Mouse (Mus musculus): ENCODE data around the gene Sh2d4b. TPM values are rescaled to one million over a fixed set of nuclear protein-coding genes. Genes with fewer than 3 reads are reported as not detected.
A peak's percentile ranks its signal among the peaks of the same experiment; 100 is the strongest.

Sh2d4b gene
- polyA plus RNA-seq, 1 experiment from 2014 or later, result 0.56 TPM

GRCm38 (mm10) chr14:40917632-40918031 lies 24.6 kb upstream of the Sh2d4b start:
- Histone ChIP-seq H3K9me3 (replicated peaks; ENCODE audit: control insufficient read depth, low read length) (no peaks in the 10 kb centered on the region), H3K9ac (ENCODE audit: low read depth, low read length) (no peak overlapping the region), H3K27me3 (ENCODE audit: control insufficient read depth, insufficient read depth, low read length) (no peaks in the 10 kb centered on the region), H3K27ac (ENCODE audit: low read depth, low read length) (no peak overlapping the region), H3K4me2 (no peak overlapping the region), H3K36me3 (ENCODE audit: control insufficient read depth, insufficient read depth, low read length) (no peaks in the 10 kb centered on the region; the same call in 1 of the 2 replicates), H3K4me1 (ENCODE audit: control insufficient read depth, insufficient read depth, low read length) (peaks cover 21% of the 10 kb centered on the region), H3K4me3 (ENCODE audit: low read depth, low read length) (no peak overlapping the region)
- 0% methylated on average over 1 of the region's 1 CpGs for WGBS (ENCODE audit: insufficient replicate concordance)
- ATAC-seq (replicated peaks; ENCODE audit: insufficient number of reproducible peaks, low FRiP score, low TSS enrichment), result no peak

- ATAC-seq (replicated peaks; ENCODE audit: insufficient number of reproducible peaks, low FRiP score, low TSS enrichment), result no peak
- Histone ChIP-seq H3K27ac (ENCODE audit: low read depth, low read length) (no peak overlapping the region), H3K9me3 (replicated peaks; ENCODE audit: control insufficient read depth, low read length) (no peaks in the 10 kb centered on the region), H3K4me2 (no peak overlapping the region), H3K4me3 (ENCODE audit: low read depth, low read length) (no peak overlapping the region), H3K27me3 (ENCODE audit: control insufficient read depth, insufficient read depth, low read length) (no peaks in the 10 kb centered on the region), H3K4me1 (ENCODE audit: control insufficient read depth, insufficient read depth, low read length) (peaks cover 21% of the 10 kb centered on the region), H3K36me3 (ENCODE audit: control insufficient read depth, insufficient read depth, low read length) (no peaks in the 10 kb centered on the region), H3K9ac (ENCODE audit: low read depth, low read length) (no peak overlapping the region)
- WGBS (ENCODE audit: insufficient replicate concordance), result 94% methylated on average over 15 of the region's 15 CpGs
Observed at GRCm38 (mm10) chr14:40916667-40917066, 23.6 kb upstream of the Sh2d4b start.

DNA sequence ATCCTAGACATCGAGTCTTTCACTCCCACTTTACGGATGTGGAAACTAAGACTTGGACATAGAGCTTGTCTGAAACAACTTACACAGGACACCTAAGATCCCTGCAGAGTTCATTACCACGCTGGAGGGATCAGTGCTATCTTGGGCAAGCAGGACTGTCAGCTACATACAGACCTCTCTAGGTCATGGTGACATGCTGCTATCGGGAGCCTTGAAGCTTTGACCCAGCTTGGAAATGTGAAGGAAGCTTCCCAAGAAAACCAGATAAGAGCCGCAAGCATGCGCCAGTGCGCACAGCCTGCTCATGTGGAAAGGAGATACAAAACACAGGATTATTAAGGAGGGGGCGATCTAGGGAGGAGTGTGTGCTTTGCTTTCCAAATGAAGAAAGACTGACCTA lies 22.8 kb upstream of the Sh2d4b start:
- no peak for ATAC-seq (replicated peaks; ENCODE audit: insufficient number of reproducible peaks, low FRiP score, low TSS enrichment)
- H3K4me3 ChIP-seq (ENCODE audit: low read depth, low read length), result no peak overlapping the region

DNA sequence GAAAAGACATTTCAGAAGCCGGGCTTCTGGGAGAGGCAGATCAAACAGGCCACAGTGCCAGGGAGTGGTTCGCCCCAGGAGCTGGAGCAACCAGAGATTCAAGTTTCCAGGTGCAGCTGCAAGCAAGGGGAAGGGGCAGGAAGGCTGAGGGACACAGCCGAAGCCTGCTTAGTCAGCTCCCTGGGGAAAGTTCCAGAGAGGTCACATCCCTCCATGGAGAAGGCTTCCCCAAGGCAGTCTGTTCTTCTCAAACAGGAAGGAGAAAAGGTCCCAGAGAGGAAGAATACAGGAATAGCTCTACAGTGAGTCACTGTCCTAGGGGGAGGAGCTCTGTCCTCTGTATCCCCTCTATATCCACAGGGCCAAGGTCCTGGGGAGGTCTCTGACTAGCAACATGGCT lies 21.6 kb upstream of the Sh2d4b start:
- WGBS (ENCODE audit: insufficient replicate concordance), result 58% methylated on average over 3 of the region's 3 CpGs
- no peaks in the 10 kb centered on the region for H3K9me3 ChIP-seq (replicated peaks; ENCODE audit: control insufficient read depth, low read length)
- H3K4me1 ChIP-seq (ENCODE audit: control insufficient read depth, insufficient read depth, low read length), result peaks cover 21% of the 10 kb centered on the region
- H3K27me3 ChIP-seq (ENCODE audit: control insufficient read depth, insufficient read depth, low read length), result no peaks in the 10 kb centered on the region
- H3K4me2 ChIP-seq, result no peak overlapping the region
- H3K9ac ChIP-seq (ENCODE audit: low read depth, low read length), result no peak overlapping the region
- H3K27ac ChIP-seq (ENCODE audit: low read depth, low read length), result no peak overlapping the region; the same call in 1 of the 2 replicates
- 0 out of 2 replicates have a peak, but pooled peaks have one; percentile 32 for ATAC-seq (replicated peaks; ENCODE audit: insufficient number of reproducible peaks, low FRiP score, low TSS enrichment)
- H3K4me3 ChIP-seq (ENCODE audit: low read depth, low read length), result no peak overlapping the region
- H3K36me3 ChIP-seq (ENCODE audit: control insufficient read depth, insufficient read depth, low read length), result peaks cover 10% of the 10 kb centered on the region

More for the DNA sequence above, 22.8 kb upstream of the Sh2d4b start:
- Histone ChIP-seq H3K9ac (ENCODE audit: low read depth, low read length) (no peak overlapping the region), H3K36me3 (ENCODE audit: control insufficient read depth, insufficient read depth, low read length) (peaks cover 1% of the 10 kb centered on the region; the same call in 1 of the 2 replicates), H3K27me3 (ENCODE audit: control insufficient read depth, insufficient read depth, low read length) (no peaks in the 10 kb centered on the region), H3K9me3 (replicated peaks; ENCODE audit: control insufficient read depth, low read length) (no peaks in the 10 kb centered on the region), H3K4me2 (no peak overlapping the region), H3K4me1 (ENCODE audit: control insufficient read depth, insufficient read depth, low read length) (peaks cover 21% of the 10 kb centered on the region), H3K27ac (ENCODE audit: low read depth, low read length) (no peak overlapping the region)
- WGBS (ENCODE audit: insufficient replicate concordance), result 58% methylated on average over 8 of the region's 8 CpGs

- no peaks in the 10 kb centered on the region for H3K9me3 ChIP-seq (replicated peaks; ENCODE audit: control insufficient read depth, low read length)
- 66% methylated on average over 6 of the region's 6 CpGs for WGBS (ENCODE audit: insufficient replicate concordance)
- peaks cover 16% of the 10 kb centered on the region for H3K4me1 ChIP-seq (ENCODE audit: control insufficient read depth, insufficient read depth, low read length)
- H3K9ac ChIP-seq (ENCODE audit: low read depth, low read length), result no peak overlapping the region
- no peak overlapping the region for H3K4me3 ChIP-seq (ENCODE audit: low read depth, low read length)
- no peak overlapping the region for H3K27ac ChIP-seq (ENCODE audit: low read depth, low read length)
- H3K4me2 ChIP-seq, result no peak overlapping the region
- ATAC-seq (replicated peaks; ENCODE audit: insufficient number of reproducible peaks, low FRiP score, low TSS enrichment), result no peak
- no peaks in the 10 kb centered on the region for H3K27me3 ChIP-seq (ENCODE audit: control insufficient read depth, insufficient read depth, low read length)
- H3K36me3 ChIP-seq (ENCODE audit: control insufficient read depth, insufficient read depth, low read length), result peaks cover 11% of the 10 kb centered on the region
Observed at GRCm38 (mm10) chr14:40913709-40914108, 20.6 kb upstream of the Sh2d4b start.

- H3K4me1 ChIP-seq (ENCODE audit: control insufficient read depth, insufficient read depth, low read length), result peaks cover 18% of the 10 kb centered on the region
- H3K4me3 ChIP-seq (ENCODE audit: low read depth, low read length), result no peak overlapping the region
- H3K9ac ChIP-seq (ENCODE audit: low read depth, low read length), result no peak overlapping the region
- H3K36me3 ChIP-seq (ENCODE audit: control insufficient read depth, insufficient read depth, low read length), result peaks cover 16% of the 10 kb centered on the region
- no peak overlapping the region for H3K27ac ChIP-seq (ENCODE audit: low read depth, low read length)
- no peak for ATAC-seq (replicated peaks; ENCODE audit: insufficient number of reproducible peaks, low FRiP score, low TSS enrichment)
- H3K9me3 ChIP-seq (replicated peaks; ENCODE audit: control insufficient read depth, low read length), result no peaks in the 10 kb centered on the region
- H3K4me2 ChIP-seq, result no peak overlapping the region
- H3K27me3 ChIP-seq (ENCODE audit: control insufficient read depth, insufficient read depth, low read length), result no peaks in the 10 kb centered on the region
Observed at GRCm38 (mm10) chr14:40911529-40911928, 18.5 kb upstream of the Sh2d4b start.

GRCm38 (mm10) chr14:40908763-40909162 lies 15.7 kb upstream of the Sh2d4b start:
- H3K4me2 ChIP-seq, result no peak overlapping the region
- H3K27ac ChIP-seq (ENCODE audit: low read depth, low read length), result no peak overlapping the region
- ATAC-seq (replicated peaks; ENCODE audit: insufficient number of reproducible peaks, low FRiP score, low TSS enrichment), result no peak
- 91% methylated on average over 9 of the region's 9 CpGs for WGBS (ENCODE audit: insufficient replicate concordance)
- no peak overlapping the region for H3K9ac ChIP-seq (ENCODE audit: low read depth, low read length)
- no peaks in the 10 kb centered on the region for H3K27me3 ChIP-seq (ENCODE audit: control insufficient read depth, insufficient read depth, low read length)
- H3K36me3 ChIP-seq (ENCODE audit: control insufficient read depth, insufficient read depth, low read length), result peaks cover 16% of the 10 kb centered on the region
- H3K4me1 ChIP-seq (ENCODE audit: control insufficient read depth, insufficient read depth, low read length), result peaks cover 13% of the 10 kb centered on the region
- no peak overlapping the region for H3K4me3 ChIP-seq (ENCODE audit: low read depth, low read length)
- H3K9me3 ChIP-seq (replicated peaks; ENCODE audit: control insufficient read depth, low read length), result no peaks in the 10 kb centered on the region

DNA sequence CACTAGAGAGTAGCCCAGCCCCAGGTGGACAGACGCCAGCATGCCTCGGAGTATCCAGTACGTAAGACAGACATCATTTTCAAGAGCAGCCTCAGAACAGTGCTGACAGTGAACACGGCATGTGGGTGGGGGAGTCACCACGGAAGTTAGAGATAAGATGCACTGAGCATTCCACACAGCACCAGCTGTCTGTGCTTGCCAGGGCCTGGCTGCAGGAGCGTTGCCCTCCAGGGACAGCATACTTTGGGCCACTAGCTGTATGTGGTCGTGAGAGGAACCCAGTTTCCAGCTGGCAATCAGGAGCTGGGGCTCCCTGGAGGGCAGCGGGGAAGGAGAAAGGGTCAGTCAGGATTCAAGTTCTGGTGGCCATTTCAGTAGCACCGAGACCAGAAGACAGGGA lies 13.7 kb upstream of the Sh2d4b start:
- Histone ChIP-seq H3K9me3 (replicated peaks; ENCODE audit: control insufficient read depth, low read length) (no peaks in the 10 kb centered on the region), H3K9ac (ENCODE audit: low read depth, low read length) (no peak overlapping the region), H3K36me3 (ENCODE audit: control insufficient read depth, insufficient read depth, low read length) (peaks cover 16% of the 10 kb centered on the region), H3K4me3 (ENCODE audit: low read depth, low read length) (no peak overlapping the region), H3K27me3 (ENCODE audit: control insufficient read depth, insufficient read depth, low read length) (no peaks in the 10 kb centered on the region), H3K4me2 (no peak overlapping the region; the same call in 1 of the 2 replicates), H3K27ac (ENCODE audit: low read depth, low read length) (no peak overlapping the region), H3K4me1 (ENCODE audit: control insufficient read depth, insufficient read depth, low read length) (peaks cover 18% of the 10 kb centered on the region)
- peak; percentile 67 for ATAC-seq (replicated peaks; ENCODE audit: insufficient number of reproducible peaks, low FRiP score, low TSS enrichment)
- whole genome bisulfite sequencing (ENCODE audit: insufficient replicate concordance), result 31% methylated on average over 9 of the region's 9 CpGs

DNA sequence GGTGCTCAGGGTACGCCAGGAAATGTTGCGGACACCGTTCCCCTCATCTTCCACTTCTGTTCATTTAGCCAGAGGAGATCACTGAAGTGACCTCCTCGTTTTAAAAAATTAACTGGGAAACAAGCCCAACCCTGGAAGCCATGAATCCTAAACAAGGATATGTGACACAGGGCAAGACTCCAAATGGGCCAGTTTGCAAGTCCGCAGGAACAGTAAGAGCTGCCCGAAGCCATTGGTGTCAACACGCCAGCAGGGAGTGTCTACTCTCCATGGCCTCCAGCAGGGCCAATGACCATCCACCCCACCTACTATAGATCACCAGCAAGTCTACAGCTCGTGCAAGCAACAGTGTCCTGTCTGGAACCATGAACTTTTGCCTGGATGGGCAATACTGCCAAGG lies 12.7 kb upstream of the Sh2d4b start:
- Histone ChIP-seq H3K9ac (ENCODE audit: low read depth, low read length) (no peak overlapping the region), H3K4me1 (ENCODE audit: control insufficient read depth, insufficient read depth, low read length) (peaks cover 18% of the 10 kb centered on the region), H3K36me3 (ENCODE audit: control insufficient read depth, insufficient read depth, low read length) (peaks cover 15% of the 10 kb centered on the region), H3K27ac (ENCODE audit: low read depth, low read length) (no peak overlapping the region), H3K27me3 (ENCODE audit: control insufficient read depth, insufficient read depth, low read length) (no peaks in the 10 kb centered on the region), H3K4me2 (no peak overlapping the region), H3K9me3 (replicated peaks; ENCODE audit: control insufficient read depth, low read length) (no peaks in the 10 kb centered on the region), H3K4me3 (ENCODE audit: low read depth, low read length) (no peak overlapping the region)
- ATAC-seq (replicated peaks; ENCODE audit: insufficient number of reproducible peaks, low FRiP score, low TSS enrichment), result no peak
- 88% methylated on average over 8 of the region's 8 CpGs for WGBS (ENCODE audit: insufficient replicate concordance)

Measured in heart, embryonic 11.5 days (tissue).